8 mouse cellular contexts compared by ENCODE assay signal in genomic region chr2:34249141-34249960, GRCm38 (mm10).
A peak's percentile ranks its signal among the peaks of the same experiment; 100 is the strongest.
DNase-seq lines count a peak whose midpoint lies in the region; ATAC-seq and TF ChIP-seq lines count a peak whose summit lies in the region.

No protein-coding gene starts in this region.

- H3K4me1 ChIP-seq in hindbrain, embryonic 12.5 days = peaks cover 58% of the 10 kb centered on the region
- H3K4me1 ChIP-seq in lung, postnatal 0 days (ENCODE audit: insufficient read depth, low read depth, low read length) = peaks cover 7% of the 10 kb centered on the region; the same call in 1 of the 2 replicates

- no peaks in the 10 kb centered on the region for H3K36me3 ChIP-seq in hindbrain, embryonic 12.5 days
- H3K36me3 ChIP-seq in lung, postnatal 0 days (ENCODE audit: insufficient read depth, low read length) = no peaks in the 10 kb centered on the region

- no peak for TF ChIP-seq EP300 in lung, postnatal 0 days (IDR thresholded peaks at IDR 0.05)

- H3K27me3 ChIP-seq in hindbrain, embryonic 12.5 days = no peaks in the 10 kb centered on the region
- H3K27me3 ChIP-seq in lung, postnatal 0 days (replicated peaks; ENCODE audit: insufficient read depth, low read length) = no peaks in the 10 kb centered on the region

- peak overlapping the region; percentile 40 for H3K4me3 ChIP-seq in hindbrain, embryonic 12.5 days
- peak overlapping the region; percentile 50 for H3K4me3 ChIP-seq in lung, postnatal 0 days (ENCODE audit: low read depth, low read length)

- peak overlapping the region; percentile 62 for H3K9ac ChIP-seq in hindbrain, embryonic 12.5 days
- H3K9ac ChIP-seq in lung, postnatal 0 days (replicated peaks; ENCODE audit: low read depth) = 0 out of 2 replicates have a peak overlapping the region, but pooled peaks have one; percentile 29

- WGBS in hindbrain, embryonic 12.5 days = 0% methylated on average over 15 of the region's 15 CpGs
- WGBS in lung, postnatal 0 days = under 1% methylated on average over 15 of the region's 15 CpGs

- H3K4me2 ChIP-seq in hindbrain, embryonic 12.5 days (replicated peaks) = peak overlapping the region; percentile 77
- peak overlapping the region; percentile 68 for H3K4me2 ChIP-seq in lung, postnatal 0 days (replicated peaks; ENCODE audit: low read depth, low read length)

- H3K9me3 ChIP-seq in hindbrain, embryonic 12.5 days (replicated peaks) = no peaks in the 10 kb centered on the region
- H3K9me3 ChIP-seq in lung, postnatal 0 days (ENCODE audit: low read length) = no peaks in the 10 kb centered on the region

- TF ChIP-seq CTCF in lung, postnatal 0 days (IDR thresholded peaks at IDR 0.05) = peak; percentile 61

- H3K27ac ChIP-seq in hindbrain, embryonic 12.5 days = peak overlapping the region; percentile 96
- peak overlapping the region; percentile 45 for H3K27ac ChIP-seq in lung, postnatal 0 days (ENCODE audit: low read length)

- DNase-seq in WW6 (ENCODE audit: low read depth, low spot score) = peak; percentile 71
- DNase-seq in cerebellum, adult 9-10 months = peak; percentile 48
- DNase-seq in frontal cortex, adult 2 months (ENCODE audit: extremely low spot score in 1 of 2, low spot score in 1 of 2) = peak; percentile 26 to 66
- peak; percentile 16 to 17 for DNase-seq in layer of hippocampus, postnatal 25 days (ENCODE audit: extremely low spot score in 1 of 2, low spot score in 1 of 2)
- DNase-seq in lung, postnatal 0 days (ENCODE audit: low spot score) = peak; percentile 59
- peak; percentile 52 for DNase-seq in ovary, postnatal 36 days (ENCODE audit: low spot score)
- peak; percentile 15 for DNase-seq in urinary bladder, postnatal 25 days (ENCODE audit: low spot score)

- peak; percentile 97 for ATAC-seq in hindbrain, embryonic 12.5 days (ENCODE audit: low FRiP score)
- ATAC-seq in lung, postnatal 0 days = peak; percentile 79

Comparison
In these comparisons a context has a peak if more than half of its experiments do, and no peak if none do; other contexts are left out.
1. Peak in every context shown above with its lines: DNase-seq, ATAC-seq, H3K4me3 ChIP-seq and H3K27ac ChIP-seq.
2. DNase-seq: peak in every context shown above with its lines; median percentile 71 in WW6; 59 in lung, postnatal 0 days; 52 in ovary, postnatal 36 days; 48 in cerebellum, adult 9-10 months; 46 in frontal cortex, adult 2 months; 16 in layer of hippocampus, postnatal 25 days; 15 in urinary bladder, postnatal 25 days.